Mouse (Mus musculus) heart, adult 2 months (tissue): ENCODE measurements at regions not wholly inside any gene's neighbourhood (a gene's known extent, or its start where the extent isn't known, plus 50 kb on each side); places are given as distances from the start of the nearest gene placed in this dataset.

Experiments used
- CTCF ChIP-seq: fragments of 200-600 bp; IDR thresholded peaks from 2 replicates; pipeline ENCODE4 v1.8.1; 2022; ENCODE audit warnings: antibody characterized with exemption, mild to moderate bottlenecking, moderate library complexity
- EP300 ChIP-seq: fragments of 200-500 bp; IDR thresholded peaks from 2 replicates; pipeline ENCODE4 v1.6.1; 2011; ENCODE audit warnings: low read depth, low read length, control low read depth; ENCODE audit not compliant: insufficient read depth
- POLR2A ChIP-seq: fragments of 200-500 bp; IDR thresholded peaks from 2 replicates; pipeline ENCODE4 v1.6.1; 2011; ENCODE audit warnings: mild to moderate bottlenecking, low read depth, low read length, control low read depth; ENCODE audit not compliant: insufficient read depth

DNA sequence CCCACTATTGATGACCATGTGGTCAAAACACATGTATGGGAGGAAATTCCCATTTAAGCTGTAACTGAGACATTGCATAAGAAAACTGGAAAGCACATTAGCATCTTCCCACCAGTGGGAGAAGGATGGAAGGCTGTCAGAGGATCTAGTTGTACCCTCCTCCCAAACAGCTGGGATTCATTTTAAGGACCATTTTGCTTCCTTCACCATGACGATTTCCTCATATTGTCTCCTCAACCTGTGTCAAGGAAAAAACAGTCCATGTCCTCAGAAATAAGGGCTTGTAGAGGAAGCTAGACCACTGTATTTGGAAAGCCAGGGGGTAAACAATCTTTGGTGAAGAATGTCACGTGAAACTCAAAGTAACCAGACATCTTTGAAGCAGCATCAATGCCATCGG, 296.0 kb downstream of the Hlx start:
- TF ChIP-seq POLR2A: no peak
- TF ChIP-seq CTCF: no peak
- TF ChIP-seq EP300: no peak
